Mouse (Mus musculus) megakaryocyte, embryonic 14.5 days (primary cell): ENCODE results near the gene Plg. TPM values are rescaled to one million over a fixed set of nuclear protein-coding genes. Genes with fewer than 3 reads are reported as not detected.

Source experiments
- H3K27me3 ChIP-seq: replicated peaks from 2 replicates; pipeline ENCODE3; 2012; ENCODE audit warnings: inconsistent platforms
- H3K36me3 ChIP-seq: replicated peaks from 2 replicates; pipeline ENCODE3; 2012; ENCODE audit warnings: low read length, inconsistent platforms, mixed read lengths
- H3K4me1 ChIP-seq: 2 replicates; pipeline ENCODE4 v1.6.1; 2012; ENCODE audit warnings: inconsistent platforms
- H3K4me3 ChIP-seq: replicated peaks from 2 replicates; pipeline ENCODE3; 2012; ENCODE audit warnings: moderate library complexity, mild to moderate bottlenecking, inconsistent platforms
- H3K9me3 ChIP-seq: 2 replicates; pipeline ENCODE4 v1.6.1; 2012; ENCODE audit warnings: inconsistent platforms
- FLI1 ChIP-seq: IDR thresholded peaks from 2 replicates; pipeline ENCODE4 v1.6.1; 2012; ENCODE audit warnings: low read length, inconsistent platforms, mixed read lengths
- GATA1 ChIP-seq: IDR thresholded peaks from 3 replicates; pipeline ENCODE4 v1.6.1; 2012; ENCODE audit warnings: mixed read lengths, low read length, inconsistent platforms, borderline replicate concordance
- polyA plus RNA-seq: library from polyadenylated mRNA; stranded (reverse); fragments of >175 nt; gene quantifications from 2 replicates; pipeline ENCODE4 v1.2.3, GENCODE M21; 2012; ENCODE audit warnings: low replicate concordance; ENCODE audit not compliant: insufficient read depth

The Plg gene
- polyA plus RNA-seq = not detected in 2 replicates

DNA sequence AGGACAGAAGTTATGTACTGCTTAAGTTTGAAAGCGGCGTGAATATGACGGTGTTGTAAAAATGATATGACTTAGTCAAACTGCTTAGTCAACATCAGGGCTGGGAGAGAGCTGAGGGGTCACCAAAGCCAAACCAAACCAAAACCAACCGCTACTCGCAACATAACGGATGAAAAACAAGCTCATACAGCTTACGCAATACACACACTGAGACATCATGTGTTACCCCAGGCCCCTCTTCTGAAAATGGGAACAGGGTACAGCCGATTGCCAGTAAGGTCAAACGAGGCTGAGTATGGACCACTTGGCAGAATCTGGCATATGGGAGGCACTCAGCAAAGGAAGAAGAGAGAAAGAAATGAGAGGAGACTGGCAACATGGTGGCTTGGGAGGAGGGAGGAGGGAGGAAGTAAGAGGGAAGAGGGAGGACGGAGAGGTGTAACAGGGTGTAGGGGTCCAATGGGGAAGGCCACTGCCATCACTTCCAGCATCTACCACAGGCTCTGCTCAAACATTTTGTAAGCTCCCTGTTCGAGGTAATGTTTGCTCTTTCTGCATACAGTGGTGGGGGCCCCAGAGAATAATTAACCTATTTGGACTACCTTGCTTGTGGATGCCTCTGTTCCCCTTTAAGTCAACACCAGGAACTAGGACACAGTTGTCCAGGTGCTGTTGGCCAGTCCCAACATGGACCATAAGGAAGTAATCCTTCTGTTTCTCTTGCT, at the start of gene Plg:
Plg (plus strand) TSS at position 628 of the 725 bp plus-strand sequence.
- peaks cover 67% of the 10 kb centered on the region for H3K27me3 ChIP-seq
- no peaks in the 10 kb centered on the region for H3K36me3 ChIP-seq
- H3K9me3 ChIP-seq = peaks cover 15% of the 10 kb centered on the region
- TF ChIP-seq GATA1 (no peak), FLI1 (no peak)
- no peaks in the 10 kb centered on the region for H3K4me1 ChIP-seq
- no peak within 1 kb of the TSS for H3K4me3 ChIP-seq

DNA sequence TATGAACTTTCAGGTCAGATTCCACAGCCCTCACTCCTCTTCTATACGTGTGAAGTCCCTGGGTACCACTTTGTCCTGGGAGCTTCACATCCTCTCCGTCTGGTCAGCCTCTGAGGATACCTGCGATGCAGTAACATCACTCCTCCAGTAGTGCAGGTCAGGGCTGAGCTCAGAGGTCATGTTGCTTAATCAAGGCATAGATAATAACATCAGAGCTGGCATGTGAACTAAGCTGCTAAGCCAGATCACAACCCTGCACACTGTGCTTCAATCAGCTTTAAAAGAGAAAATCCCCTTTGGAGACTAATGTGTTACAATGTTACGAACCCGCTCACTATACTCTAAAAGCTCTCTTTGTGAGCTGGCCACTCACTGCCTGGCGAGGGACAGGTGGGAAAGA, 43.3 kb upstream of the Plg start:
- no peak for TF ChIP-seq GATA1
- TF ChIP-seq FLI1 = no peak
- Histone ChIP-seq H3K27me3 (peaks cover 12% of the 10 kb centered on the region), H3K4me1 (no peaks in the 10 kb centered on the region), H3K36me3 (no peaks in the 10 kb centered on the region), H3K4me3 (no peak overlapping the region), H3K9me3 (peaks cover 13% of the 10 kb centered on the region)

DNA sequence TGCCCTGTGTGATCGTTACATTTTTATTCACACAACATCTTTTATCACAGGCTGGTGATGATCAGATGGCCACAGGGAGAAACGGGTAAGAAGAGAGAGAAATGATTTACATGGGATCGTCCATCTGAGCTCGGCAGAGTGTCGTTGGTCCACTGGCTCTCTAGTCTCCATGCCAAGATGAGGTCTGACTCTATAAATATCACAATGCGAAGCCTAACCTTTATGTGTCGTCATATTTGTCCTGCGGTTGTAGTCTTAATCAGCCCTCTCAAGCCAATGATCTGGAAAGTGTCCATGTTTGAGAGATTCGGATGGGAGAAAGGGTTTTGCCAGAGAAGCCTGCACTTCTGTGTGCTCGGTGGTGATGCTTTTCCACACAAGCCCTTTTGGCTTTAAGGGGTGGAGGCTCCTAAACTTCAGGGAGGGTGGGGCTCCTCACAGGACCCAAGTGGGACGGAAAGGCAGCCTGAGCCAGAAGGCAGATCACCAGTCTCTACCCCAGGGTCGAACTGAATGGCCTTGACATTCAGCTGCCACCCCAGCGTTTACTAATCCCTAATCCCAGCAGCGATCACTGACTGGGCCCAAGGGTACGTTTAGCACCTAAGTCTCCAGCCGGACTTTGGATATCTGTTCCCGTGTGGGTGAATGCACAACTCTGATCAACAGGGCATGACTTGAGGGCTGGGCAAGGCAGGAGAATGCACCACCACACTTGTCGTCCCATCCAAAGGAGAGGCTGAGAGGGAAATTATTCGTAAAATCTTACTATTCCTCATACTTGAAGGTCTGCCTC, 42.1 kb upstream of the Plg start:
- Histone ChIP-seq H3K4me1 (no peaks in the 10 kb centered on the region), H3K4me3 (no peak overlapping the region), H3K27me3 (peaks cover 9% of the 10 kb centered on the region), H3K36me3 (no peaks in the 10 kb centered on the region), H3K9me3 (peaks cover 16% of the 10 kb centered on the region)
- TF ChIP-seq GATA1 = no peak
- TF ChIP-seq FLI1 = no peak

DNA sequence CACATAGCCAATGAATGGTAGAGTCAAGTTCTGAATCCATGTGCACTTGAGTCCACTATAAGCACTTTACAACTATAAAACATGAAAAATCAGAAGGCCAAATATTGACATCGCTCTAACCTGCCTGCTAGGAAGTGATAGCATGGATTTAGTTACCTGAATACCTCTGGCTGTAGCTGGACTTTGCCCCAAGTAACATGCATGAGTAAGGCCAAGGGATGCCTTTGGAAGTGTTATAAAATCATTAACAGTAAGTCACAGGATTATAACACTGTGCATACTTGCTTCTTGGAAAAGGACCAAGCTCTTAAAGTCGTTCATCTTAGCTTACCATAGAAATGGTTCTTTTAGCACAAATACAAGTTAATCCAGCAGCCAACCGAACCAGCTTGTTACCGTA, 41.3 kb upstream of the Plg start:
- Histone ChIP-seq H3K4me1 (no peaks in the 10 kb centered on the region), H3K36me3 (no peaks in the 10 kb centered on the region), H3K4me3 (no peak overlapping the region), H3K27me3 (peaks cover 11% of the 10 kb centered on the region), H3K9me3 (peaks cover 16% of the 10 kb centered on the region)
- TF ChIP-seq GATA1 = no peak
- TF ChIP-seq FLI1 = no peak

DNA sequence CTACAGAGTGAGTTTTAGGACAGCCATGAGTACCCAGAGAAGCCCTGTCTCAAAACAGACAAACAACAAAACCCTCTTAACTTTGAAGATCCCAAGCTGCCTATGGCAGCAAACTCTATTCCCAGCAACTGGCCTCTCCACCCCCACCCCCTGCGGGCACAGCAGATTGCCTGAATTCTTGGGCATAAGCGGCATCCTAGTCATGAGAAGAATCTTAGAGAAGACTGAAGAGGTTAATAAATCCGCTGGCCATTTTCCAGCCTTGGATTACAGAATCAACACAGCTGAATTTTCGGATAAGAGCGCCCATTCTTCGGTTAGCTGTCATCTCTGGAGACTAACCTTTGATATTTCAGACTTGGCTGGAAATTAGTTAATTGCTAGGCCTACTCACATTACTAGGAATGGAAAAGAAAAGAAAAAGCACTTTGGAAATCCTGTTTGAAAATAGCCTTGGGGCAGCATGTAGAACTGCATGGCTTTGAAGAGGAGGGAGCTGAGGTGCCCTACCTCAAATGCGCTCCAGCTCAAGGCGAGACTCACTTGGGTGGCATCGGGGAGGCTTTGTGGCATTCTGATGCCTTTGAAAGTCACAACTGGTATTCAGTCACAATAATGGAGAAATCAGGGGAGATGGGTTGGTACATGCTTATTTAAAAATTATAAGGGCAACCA, 34.6 kb upstream of the Plg start:
- H3K9me3 ChIP-seq = peaks cover 14% of the 10 kb centered on the region
- no peak for TF ChIP-seq FLI1
- no peak for TF ChIP-seq GATA1
- H3K4me1 ChIP-seq = no peaks in the 10 kb centered on the region
- peaks cover 8% of the 10 kb centered on the region for H3K27me3 ChIP-seq
- no peak overlapping the region for H3K4me3 ChIP-seq
- no peaks in the 10 kb centered on the region for H3K36me3 ChIP-seq

DNA sequence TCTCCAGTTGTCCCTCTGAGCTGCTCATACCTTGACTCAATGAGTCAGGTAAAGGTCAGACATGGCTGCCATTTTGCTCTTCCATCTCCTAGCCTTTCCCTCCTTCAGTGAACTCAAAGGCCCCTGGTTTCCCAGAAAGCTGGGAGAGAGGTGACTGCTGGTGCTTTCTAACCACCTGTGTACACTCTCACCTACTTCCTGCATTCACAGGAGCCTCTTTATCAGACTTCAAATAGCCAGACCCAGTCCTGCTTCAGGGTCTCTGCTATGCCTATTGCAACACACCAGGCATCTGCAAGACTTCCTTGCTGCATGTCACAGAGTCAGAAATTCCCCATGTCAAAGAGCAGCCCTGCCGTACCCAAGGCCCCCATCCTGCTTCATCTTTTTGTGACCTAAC, 30.9 kb upstream of the Plg start:
- TF ChIP-seq FLI1 (no peak), GATA1 (no peak)
- H3K9me3 ChIP-seq = peaks cover 15% of the 10 kb centered on the region; the same call in 1 of the 2 replicates
- H3K36me3 ChIP-seq = no peaks in the 10 kb centered on the region
- peaks cover 7% of the 10 kb centered on the region for H3K27me3 ChIP-seq
- H3K4me1 ChIP-seq = no peaks in the 10 kb centered on the region
- no peak overlapping the region for H3K4me3 ChIP-seq

DNA sequence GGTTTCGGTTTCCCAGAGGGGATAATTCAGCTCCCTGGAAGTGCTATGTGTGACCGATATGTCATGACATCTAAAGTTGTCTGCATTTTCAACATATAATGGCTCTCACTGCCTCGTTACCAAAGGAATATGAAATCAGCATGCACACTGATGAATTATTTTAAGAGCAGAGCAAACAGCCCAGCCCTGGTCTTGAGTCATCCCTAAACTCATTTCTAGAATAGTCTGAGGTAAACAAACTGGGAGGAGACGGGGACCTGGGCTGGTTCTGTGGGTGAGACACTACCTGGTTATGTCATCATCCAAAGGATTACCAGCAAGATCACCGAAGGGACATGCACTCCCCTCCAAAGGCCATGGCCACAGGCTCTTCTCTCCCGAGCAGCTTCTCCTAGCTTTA, 26.8 kb upstream of the Plg start:
- no peaks in the 10 kb centered on the region for H3K4me1 ChIP-seq
- peaks cover 15% of the 10 kb centered on the region; the same call in 1 of the 2 replicates for H3K9me3 ChIP-seq
- no peak overlapping the region for H3K4me3 ChIP-seq
- H3K36me3 ChIP-seq = no peaks in the 10 kb centered on the region
- H3K27me3 ChIP-seq = peaks cover 9% of the 10 kb centered on the region
- TF ChIP-seq FLI1 (no peak), GATA1 (no peak)

DNA sequence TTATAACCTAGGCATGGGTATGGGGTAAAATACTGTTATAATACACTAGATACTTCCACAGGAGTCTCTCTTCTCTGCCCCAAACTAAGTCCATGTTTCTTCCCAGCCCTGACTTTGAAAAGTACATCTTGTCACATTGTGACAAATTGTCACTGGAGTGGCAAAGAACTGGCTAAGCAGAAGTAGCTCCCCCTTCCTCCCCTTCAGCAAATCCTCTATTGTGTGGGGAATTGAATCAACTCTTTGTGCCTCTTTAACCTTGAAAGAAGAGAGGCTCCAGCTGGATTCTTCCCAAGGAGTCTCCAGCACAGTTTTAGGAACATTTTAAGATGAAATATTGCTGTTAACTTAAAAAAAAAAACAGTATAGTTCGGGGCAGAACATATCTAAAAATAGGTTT, 25.6 kb upstream of the Plg start:
- Histone ChIP-seq H3K36me3 (no peaks in the 10 kb centered on the region), H3K9me3 (peaks cover 15% of the 10 kb centered on the region; the same call in 1 of the 2 replicates), H3K27me3 (peaks cover 17% of the 10 kb centered on the region), H3K4me1 (no peaks in the 10 kb centered on the region), H3K4me3 (no peak overlapping the region)
- no peak for TF ChIP-seq FLI1
- no peak for TF ChIP-seq GATA1

DNA sequence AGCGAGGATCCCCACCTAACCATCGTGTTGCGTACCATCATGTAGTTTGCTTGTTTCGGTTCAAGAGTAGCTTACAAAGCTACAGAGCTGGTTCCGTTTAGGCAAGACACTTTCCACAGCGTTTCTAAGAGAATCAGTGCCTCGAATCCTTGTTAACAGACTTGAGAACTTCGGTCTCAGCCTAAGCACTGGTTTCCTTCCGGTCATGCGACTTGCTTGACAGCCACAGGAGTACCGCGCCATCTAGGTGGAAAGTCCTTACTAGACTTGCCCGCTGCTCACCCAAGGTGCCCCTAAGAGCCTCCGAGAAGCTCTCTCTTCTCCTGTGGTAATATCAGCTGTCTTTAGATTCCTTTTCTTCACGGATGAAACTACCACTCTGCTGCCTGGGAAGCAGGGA, 18.5 kb upstream of the Plg start:
- Histone ChIP-seq H3K4me1 (peaks cover 13% of the 10 kb centered on the region), H3K4me3 (no peak overlapping the region), H3K36me3 (no peaks in the 10 kb centered on the region), H3K9me3 (no peaks in the 10 kb centered on the region), H3K27me3 (peaks cover 31% of the 10 kb centered on the region)
- no peak for TF ChIP-seq GATA1
- no peak for TF ChIP-seq FLI1
